Mouse (Mus musculus): Measurements from ENCODE around the gene Pla2g4d. TPM values are rescaled to one million over a fixed set of nuclear protein-coding genes. Genes with fewer than 3 reads are reported as not detected.

The Pla2g4d gene
- not detected in 2 replicates for polyA plus RNA-seq (2012; rRNA removed)

- WGBS: 54% methylated on average over 5 of the region's 5 CpGs
Measured at GRCm38 (mm10) chr2:120288995-120289394, at the start of gene Pla2g4d. Gene Pla2g4d (minus strand): TSS chr2:120289197.

GRCm38 (mm10) chr2:120337886-120338285 lies 48.9 kb upstream of the Pla2g4d start:
- no peak for DNase-seq (ENCODE audit: low read depth, low spot score)
- 39% methylated on average over 2 of the region's 2 CpGs for WGBS

More at GRCm38 (mm10) chr2:120288995-120289394, at the start of gene Pla2g4d:
- DNase-seq (ENCODE audit: low read depth, low spot score): no peak

- WGBS: 83% methylated on average over 4 of the region's 4 CpGs
- DNase-seq (ENCODE audit: low read depth, low spot score): no peak
Measured at GRCm38 (mm10) chr2:120331575-120331974, 42.6 kb upstream of the Pla2g4d start.

GRCm38 (mm10) chr2:120315077-120315476 lies 26.1 kb upstream of the Pla2g4d start:
- 47% methylated on average over 4 of the region's 4 CpGs for WGBS
- no peak for DNase-seq (ENCODE audit: low read depth, low spot score)

GRCm38 (mm10) chr2:120314487-120314886 lies 25.5 kb upstream of the Pla2g4d start:
- WGBS: 43% methylated on average over 4 of the region's 4 CpGs
- no peak for DNase-seq (ENCODE audit: low read depth, low spot score)

GRCm38 (mm10) chr2:120313976-120314375 lies 25.0 kb upstream of the Pla2g4d start, which contains the start of gene Pla2g4f:
Gene Pla2g4f (minus strand): TSS chr2:120314165.
- 31% methylated on average over 3 of the region's 3 CpGs for WGBS

GRCm38 (mm10) chr2:120312276-120312825 lies 23.4 kb upstream of the Pla2g4d start:
- DNase-seq (ENCODE audit: low read depth, low spot score): no peak

More at GRCm38 (mm10) chr2:120313976-120314375, 25.0 kb upstream of the Pla2g4d start, which contains the start of gene Pla2g4f:
- no peak for DNase-seq (ENCODE audit: low read depth, low spot score)

GRCm38 (mm10) chr2:120304113-120304512 lies 15.1 kb upstream of the Pla2g4d start:
- 11% methylated on average over 3 of the region's 3 CpGs for WGBS
- no peak for DNase-seq (ENCODE audit: low read depth, low spot score)

More at GRCm38 (mm10) chr2:120312276-120312825, 23.4 kb upstream of the Pla2g4d start:
- WGBS: 49% methylated on average over 7 of the region's 7 CpGs

GRCm38 (mm10) chr2:120301076-120301475 lies 12.1 kb upstream of the Pla2g4d start:
- 94% methylated on average over 6 of the region's 6 CpGs for WGBS
- no peak for DNase-seq (ENCODE audit: low read depth, low spot score)

GRCm38 (mm10) chr2:120299866-120300265 lies 10.9 kb upstream of the Pla2g4d start:
- 68% methylated on average over 4 of the region's 4 CpGs for WGBS

GRCm38 (mm10) chr2:120296160-120296559 lies 7.2 kb upstream of the Pla2g4d start:
- WGBS: 3% methylated on average over 2 of the region's 2 CpGs
- no peak for DNase-seq (ENCODE audit: low read depth, low spot score)

More at GRCm38 (mm10) chr2:120299866-120300265, 10.9 kb upstream of the Pla2g4d start:
- no peak for DNase-seq (ENCODE audit: low read depth, low spot score)

GRCm38 (mm10) chr2:120291471-120292078 lies 2.6 kb upstream of the Pla2g4d start:
- WGBS: 77% methylated on average over 8 of the region's 9 CpGs
- DNase-seq (ENCODE audit: low read depth, low spot score): no peak

- DNase-seq (ENCODE audit: low read depth, low spot score): no peak
- 91% methylated on average over 3 of the region's 3 CpGs for WGBS
Measured at GRCm38 (mm10) chr2:120288401-120288800, 596 bp downstream of the Pla2g4d start.

GRCm38 (mm10) chr2:120285639-120286038 lies 3.4 kb downstream of the Pla2g4d start:
- DNase-seq (ENCODE audit: low read depth, low spot score): no peak
- WGBS: 69% methylated on average over 4 of the region's 4 CpGs

GRCm38 (mm10) chr2:120284705-120285104 lies 4.3 kb downstream of the Pla2g4d start:
- no peak for DNase-seq (ENCODE audit: low read depth, low spot score)

GRCm38 (mm10) chr2:120284094-120284493 lies 4.9 kb downstream of the Pla2g4d start:
- no peak for DNase-seq (ENCODE audit: low read depth, low spot score)
- WGBS: 81% methylated on average over 5 of the region's 5 CpGs

- 40% methylated on average over 6 of the region's 6 CpGs for WGBS
- no peak for DNase-seq (ENCODE audit: low read depth, low spot score)
Measured at GRCm38 (mm10) chr2:120283550-120283949, 5.4 kb downstream of the Pla2g4d start.

GRCm38 (mm10) chr2:120281221-120281620 lies 7.8 kb downstream of the Pla2g4d start:
- DNase-seq (ENCODE audit: low read depth, low spot score): no peak
- 44% methylated on average over 3 of the region's 3 CpGs for WGBS

- WGBS: 14% methylated on average over 8 of the region's 8 CpGs
- DNase-seq (ENCODE audit: low read depth, low spot score): no peak
Measured at GRCm38 (mm10) chr2:120279961-120280360, 9.0 kb downstream of the Pla2g4d start.

- DNase-seq (ENCODE audit: low read depth, low spot score): no peak
Measured at GRCm38 (mm10) chr2:120276951-120277350, 12.0 kb downstream of the Pla2g4d start.

GRCm38 (mm10) chr2:120268635-120269034 lies 20.4 kb downstream of the Pla2g4d start:
- WGBS: 4% methylated on average over 9 of the region's 9 CpGs
- no peak for DNase-seq (ENCODE audit: low read depth, low spot score)

More at GRCm38 (mm10) chr2:120276951-120277350, 12.0 kb downstream of the Pla2g4d start:
- 73% methylated on average over 4 of the region's 4 CpGs for WGBS

Measured in large intestine, adult 2 months (tissue).